In genomic region chr12:111375559-111375958, GRCm38 (mm10) we compare ENCODE assay signal across 8 mouse cellular contexts. TPM values are rescaled to one million over a fixed set of nuclear protein-coding genes. Genes with fewer than 3 reads are reported as not detected.
DNase-seq lines count a peak whose midpoint lies in the region; ATAC-seq and TF ChIP-seq lines count a peak whose summit lies in the region.

No protein-coding gene starts in this region.

- no peak for TF ChIP-seq POLR2A in heart, adult 2 months (IDR thresholded peaks at IDR 0.05; ENCODE audit: insufficient read depth, low read depth, low read length)

- no peak for TF ChIP-seq EP300 in heart, adult 2 months (IDR thresholded peaks at IDR 0.05; ENCODE audit: insufficient read depth, low read depth, low read length)

- no peak for TF ChIP-seq CTCF in heart, adult 2 months (IDR thresholded peaks at IDR 0.05)

- no peak for ATAC-seq in activated CD4-positive, CD25-positive, alpha-beta regulatory T cell, adult 4 months

- H3K9me3 ChIP-seq in ES-E14 (ENCODE audit: control insufficient read depth, insufficient read depth, low read depth, low read length), result no peaks in the 10 kb centered on the region
- H3K9me3 ChIP-seq in hindbrain, embryonic 10.5 days, result no peaks in the 10 kb centered on the region
- no peaks in the 10 kb centered on the region for H3K9me3 ChIP-seq in midbrain, embryonic 10.5 days (replicated peaks)

- WGBS in heart, adult 2 months, result 5% methylated on average over 12 of the region's 12 CpGs
- 80% methylated on average over 12 of the region's 12 CpGs for WGBS in hindbrain, embryonic 10.5 days
- 90% methylated on average over 12 of the region's 12 CpGs for WGBS in midbrain, embryonic 10.5 days

- peaks cover 14% of the 10 kb centered on the region for H3K4me1 ChIP-seq in heart, adult 2 months (ENCODE audit: control insufficient read depth, insufficient read depth, low read length)
- H3K4me1 ChIP-seq in ES-E14 (ENCODE audit: control insufficient read depth in 2 of 2, insufficient read depth in 2 of 2, low read length in 2 of 2, poor library complexity in 1 of 2), result peaks cover 5 to 7% of the 10 kb centered on the region in 2 experiments
- H3K4me1 ChIP-seq in hindbrain, embryonic 10.5 days (replicated peaks), result peaks cover 41% of the 10 kb centered on the region
- H3K4me1 ChIP-seq in midbrain, embryonic 10.5 days, result peaks cover 33% of the 10 kb centered on the region

- H3K36me3 ChIP-seq in heart, adult 2 months (ENCODE audit: control insufficient read depth, insufficient read depth, low read length), result peaks cover 2% of the 10 kb centered on the region; the same call in 1 of the 2 replicates
- no peaks in the 10 kb centered on the region for H3K36me3 ChIP-seq in ES-E14 (ENCODE audit: control insufficient read depth, insufficient read depth, low read length, poor library complexity, severe bottlenecking)
- H3K36me3 ChIP-seq in hindbrain, embryonic 10.5 days, result no peaks in the 10 kb centered on the region
- no peaks in the 10 kb centered on the region for H3K36me3 ChIP-seq in midbrain, embryonic 10.5 days

- in situ Hi-C loops in ES-E14 (cut with MboI; ENCODE audit: low sequenced_read_pairs in 2 of 2, unreplicated experiment in 2 of 2), result no loop called here

- DNase-seq in heart, adult 2 months, result no peak
- DNase-seq in heart, adult 9 months (ENCODE audit: low spot score in 2 of 2), result no peak
- no peak for DNase-seq in ES-E14 (ENCODE audit: low read depth, low spot score)
- DNase-seq in hindbrain, embryonic 10.5 days (ENCODE audit: low spot score), result no peak
- DNase-seq in midbrain, embryonic 10.5 days (ENCODE audit: low spot score), result no peak
- DNase-seq in embryo, embryonic 9.5 days (ENCODE audit: extremely low spot score), result no peak
- DNase-seq in cerebellum, adult 11-12 months, result no peak

- H3K4me3 ChIP-seq in heart, adult 2 months, result peak overlapping the region; percentile 80
- peak overlapping the region; percentile 9 to 82; a peak in 1 of 4 replicates for H3K4me3 ChIP-seq in ES-E14 (ENCODE audit: insufficient read depth in 1 of 2, low read depth in 1 of 2, low read length in 2 of 2, poor library complexity in 1 of 2, severe bottlenecking in 1 of 2)
- peak overlapping the region; percentile 96 for H3K4me3 ChIP-seq in hindbrain, embryonic 10.5 days
- H3K4me3 ChIP-seq in midbrain, embryonic 10.5 days, result peak overlapping the region; percentile 98

- H3K27ac ChIP-seq in heart, adult 2 months, result peak overlapping the region; percentile 99
- H3K27ac ChIP-seq in ES-E14 (ENCODE audit: insufficient read depth, low read depth, low read length, poor library complexity, severe bottlenecking), result no peak overlapping the region
- H3K27ac ChIP-seq in hindbrain, embryonic 10.5 days, result no peak overlapping the region
- no peak overlapping the region for H3K27ac ChIP-seq in midbrain, embryonic 10.5 days (replicated peaks)

- no peaks in the 10 kb centered on the region for H3K27me3 ChIP-seq in heart, adult 2 months (ENCODE audit: control insufficient read depth, insufficient read depth, low read length)
- no peaks in the 10 kb centered on the region for H3K27me3 ChIP-seq in hindbrain, embryonic 10.5 days (ENCODE audit: insufficient read depth, poor library complexity, severe bottlenecking)
- H3K27me3 ChIP-seq in midbrain, embryonic 10.5 days (ENCODE audit: low read depth, poor library complexity, severe bottlenecking), result no peaks in the 10 kb centered on the region

- H3K79me2 ChIP-seq in heart, adult 2 months (replicated peaks; ENCODE audit: control insufficient read depth, insufficient read depth, low read length), result peaks cover 3% of the 10 kb centered on the region

- H3K9ac ChIP-seq in heart, adult 2 months (ENCODE audit: low read depth, low read length), result peak overlapping the region; percentile 67
- H3K9ac ChIP-seq in ES-E14 (ENCODE audit: insufficient read depth, low read depth, low read length, poor library complexity, severe bottlenecking), result peak overlapping the region; percentile 27; the same call in 1 of the 2 replicates

- intact Hi-C loops in heart, adult 2 months (cut with DNase I), result no loop called here

TF ChIP-seq in ES-E14, 5 proteins besides CTCF, POLR2A, EP300 and RAD21:
- no peak for TF ChIP-seq ZC3H11A (IDR thresholded peaks at IDR 0.05; ENCODE audit: borderline replicate concordance, low read depth, low read length)
- no peak for TF ChIP-seq CHD2 (IDR thresholded peaks at IDR 0.05; ENCODE audit: low read depth, low read length)
- no peak for TF ChIP-seq HCFC1 (IDR thresholded peaks at IDR 0.05; ENCODE audit: borderline replicate concordance, insufficient read depth, low read length)
- TF ChIP-seq MAFK (IDR thresholded peaks at IDR 0.05; ENCODE audit: insufficient read depth, low read depth, low read length), result no peak
- TF ChIP-seq ZNF384 (IDR thresholded peaks at IDR 0.05; ENCODE audit: low read depth, low read length), result no peak

RNA-seq across cellular contexts. Expression of gene Cdc42bpb, which starts 2.0 kb away (rescaled TPM):
- total RNA-seq in heart, adult 2 months (2021), result 10 to 100 TPM; 55.3 to 58.5 TPM
- polyA plus RNA-seq in heart, adult 2 months (2012; rRNA removed), result 105 and 106 TPM in 2 replicates
- 63.7 and 78.2 TPM in 2 replicates for total RNA-seq in ES-E14 (2012; rRNA removed)
- 32.6 and 34.7 TPM in 2 replicates for polyA plus RNA-seq in hindbrain, embryonic 10.5 days (2016; fragmentation: Nextera tagmentation; extraction: Ambion mirVana)
- polyA plus RNA-seq in midbrain, embryonic 10.5 days (2016; fragmentation: Nextera tagmentation; extraction: Ambion mirVana), result 31.4 and 32.0 TPM in 2 replicates
- under 1 TPM; 0.25 to 0.27 TPM for polyA plus RNA-seq in activated CD4-positive, CD25-positive, alpha-beta regulatory T cell, adult 4 months (2017; shearing (Covaris generic))

RNA-seq across cellular contexts. Expression of gene Lbhd2, which starts 31.1 kb away (rescaled TPM):
- not detected for total RNA-seq in heart, adult 2 months (2021)
- polyA plus RNA-seq in heart, adult 2 months (2012; rRNA removed), result not detected in 2 replicates
- total RNA-seq in ES-E14 (2012; rRNA removed), result 0.36 TPM in 1 of 2 replicates, not detected in the other
- 0.25 TPM in 1 of 2 replicates, not detected in the other for polyA plus RNA-seq in hindbrain, embryonic 10.5 days (2016; fragmentation: Nextera tagmentation; extraction: Ambion mirVana)
- polyA plus RNA-seq in midbrain, embryonic 10.5 days (2016; fragmentation: Nextera tagmentation; extraction: Ambion mirVana), result not detected in 2 replicates
- polyA plus RNA-seq in activated CD4-positive, CD25-positive, alpha-beta regulatory T cell, adult 4 months (2017; shearing (Covaris generic)), result not detected

RNA-seq across cellular contexts. Expression of gene Exoc3l4, which starts 41.3 kb away (rescaled TPM):
- total RNA-seq in heart, adult 2 months (2021), result 1 to 10 TPM; 2.5 to 2.7 TPM
- 9.2 and 10.9 TPM in 2 replicates for polyA plus RNA-seq in heart, adult 2 months (2012; rRNA removed)
- total RNA-seq in ES-E14 (2012; rRNA removed), result 1.8 and 5.6 TPM in 2 replicates
- 4.7 and 5.4 TPM in 2 replicates for polyA plus RNA-seq in hindbrain, embryonic 10.5 days (2016; fragmentation: Nextera tagmentation; extraction: Ambion mirVana)
- 3.7 and 4.3 TPM in 2 replicates for polyA plus RNA-seq in midbrain, embryonic 10.5 days (2016; fragmentation: Nextera tagmentation; extraction: Ambion mirVana)
- not detected for polyA plus RNA-seq in activated CD4-positive, CD25-positive, alpha-beta regulatory T cell, adult 4 months (2017; shearing (Covaris generic))

Comparison
In these comparisons a context has a peak if more than half of its experiments do, and no peak if none do; other contexts are left out.
1. H3K4me3 ChIP-seq: peak in every context shown above with its lines; median percentile 98 in midbrain, embryonic 10.5 days; 96 in hindbrain, embryonic 10.5 days; 80 in heart, adult 2 months; 46 in ES-E14.
2. RNA of gene Cdc42bpb, which starts 2.0 kb away (polyA plus RNA-seq): 105 to 106 TPM in heart, adult 2 months, 32.6 to 34.7 TPM in hindbrain, embryonic 10.5 days and 31.4 to 32.0 TPM in midbrain, embryonic 10.5 days; 0.25 to 0.27 TPM in activated CD4-positive, CD25-positive, alpha-beta regulatory T cell, adult 4 months; every median in the first group is over 10 times any median in the second.